Comparison of ENCODE assay signal across 8 mouse cellular contexts in the genomic region with DNA sequence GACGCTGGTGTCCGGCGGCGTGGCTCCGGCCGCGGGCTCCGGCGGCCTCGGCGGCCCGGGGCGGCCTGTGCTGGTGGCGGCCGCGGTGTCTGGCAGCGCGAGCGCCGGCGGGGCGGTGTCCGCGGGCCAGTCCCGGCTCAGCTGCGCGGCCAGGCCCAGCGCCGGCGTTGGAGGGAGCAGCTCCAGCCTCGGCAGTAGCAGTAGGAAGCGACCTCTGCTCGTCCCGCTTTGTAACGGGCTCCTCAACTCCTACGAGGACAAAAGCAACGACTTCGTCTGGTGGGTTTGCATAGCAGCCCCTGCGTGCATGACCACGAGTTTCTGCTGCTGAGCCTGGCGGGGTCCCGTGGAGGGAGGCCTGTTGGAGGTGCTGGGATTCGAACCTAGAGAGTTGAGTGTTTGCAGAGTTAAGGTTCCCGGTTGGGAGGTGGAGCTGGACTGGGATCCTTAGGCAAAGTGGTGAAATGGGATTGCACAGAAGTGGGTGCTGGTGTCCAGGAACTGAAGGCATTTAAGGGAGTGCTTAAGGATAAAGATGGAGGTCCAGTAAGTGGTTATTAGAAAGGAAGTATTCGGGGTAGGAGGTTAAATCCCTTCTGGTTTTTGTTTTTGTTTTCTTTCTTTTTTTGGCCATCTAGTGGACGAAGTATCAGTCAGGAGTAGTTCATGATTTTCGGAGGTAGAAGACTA. TPM values are rescaled to one million over a fixed set of nuclear protein-coding genes. Genes with fewer than 3 reads are reported as not detected.
DNase-seq lines count a peak whose midpoint lies in the region; ATAC-seq and TF ChIP-seq lines count a peak whose summit lies in the region.
"Not testable (repeated sequence)": the region's sequence is repeated elsewhere in the genome, so short reads cannot be mapped to it uniquely, and the experiment has no call there.

No protein-coding gene starts in this region.

- peak overlapping the region; percentile 93 for H3K27ac ChIP-seq in forebrain, embryonic 10.5 days
- H3K27ac ChIP-seq in lung, embryonic 14.5 days (ENCODE audit: low read depth): peak overlapping the region; percentile 65; the same call in 1 of the 2 replicates
- peak overlapping the region; percentile 96 for H3K27ac ChIP-seq in neural tube, embryonic 13.5 days (replicated peaks)

- peak overlapping the region; percentile 81 for H3K9ac ChIP-seq in lung, embryonic 14.5 days
- H3K9ac ChIP-seq in neural tube, embryonic 13.5 days: peak overlapping the region; percentile 83

- H3K27me3 ChIP-seq in E14TG2a.4 (ENCODE audit: insufficient read depth, low read length); forebrain, embryonic 10.5 days (ENCODE audit: poor library complexity, severe bottlenecking); lung, embryonic 14.5 days (ENCODE audit: insufficient read depth, low read length); neural tube, embryonic 13.5 days: not testable (repeated sequence)

- H3K4me1 ChIP-seq in E14TG2a.4 (replicated peaks; ENCODE audit: low read depth, low read length): peaks cover 23% of the 10 kb centered on the region
- peaks cover 21% of the 10 kb centered on the region for H3K4me1 ChIP-seq in forebrain, embryonic 10.5 days
- H3K4me1 ChIP-seq in lung, embryonic 14.5 days (ENCODE audit: insufficient read depth): not testable (repeated sequence)
- H3K4me1 ChIP-seq in neural tube, embryonic 13.5 days (replicated peaks): peaks cover 38% of the 10 kb centered on the region

- DNase-seq in c-Kit-positive CD71-positive TER-119-negative erythroid progenitor cells, embryonic 14.5 days (ENCODE audit: low read depth): peak; percentile 34
- peak; percentile 42 for DNase-seq in forebrain, embryonic 10.5 days (ENCODE audit: extremely low spot score, low spot score)
- peak; percentile 4 for DNase-seq in heart, postnatal 25 days (ENCODE audit: low spot score)
- DNase-seq in kidney, postnatal 25 days: peak; percentile 24 to 43
- peak; percentile 51 for DNase-seq in lung, embryonic 14.5 days
- DNase-seq in thymus, postnatal 0 days (ENCODE audit: low spot score): peak; percentile 35

- peaks cover 14% of the 10 kb centered on the region; the same call in 1 of the 2 replicates for H3K36me3 ChIP-seq in E14TG2a.4 (ENCODE audit: insufficient read depth, low read length)
- not testable (repeated sequence) for H3K36me3 ChIP-seq in forebrain, embryonic 10.5 days (replicated peaks); lung, embryonic 14.5 days (ENCODE audit: insufficient read depth); neural tube, embryonic 13.5 days

- peak overlapping the region; percentile 68 for H3K4me2 ChIP-seq in lung, embryonic 14.5 days
- peak overlapping the region; percentile 75 for H3K4me2 ChIP-seq in neural tube, embryonic 13.5 days

- H3K4me3 ChIP-seq in E14TG2a.4 (replicated peaks; ENCODE audit: low read length): peak overlapping the region; percentile 86
- peak overlapping the region; percentile 81 for H3K4me3 ChIP-seq in forebrain, embryonic 10.5 days
- peak overlapping the region; percentile 69 for H3K4me3 ChIP-seq in lung, embryonic 14.5 days (ENCODE audit: low read depth, low read length)
- peak overlapping the region; percentile 79 for H3K4me3 ChIP-seq in neural tube, embryonic 13.5 days

- WGBS in forebrain, embryonic 10.5 days: under 1% methylated on average over 33 of the region's 47 CpGs
- under 1% methylated on average over 31 of the region's 47 CpGs for WGBS in lung, embryonic 14.5 days
- under 1% methylated on average over 32 of the region's 47 CpGs for WGBS in neural tube, embryonic 13.5 days

- H3K9me3 ChIP-seq in E14TG2a.4 (ENCODE audit: low read length); forebrain, embryonic 10.5 days; lung, embryonic 14.5 days (ENCODE audit: low read depth, low read length); neural tube, embryonic 13.5 days: not testable (repeated sequence)

- ATAC-seq in lung, embryonic 14.5 days (ENCODE audit: insufficient read depth): peak; percentile 76
- peak; percentile 78 for ATAC-seq in neural tube, embryonic 13.5 days (ENCODE audit: low read depth)

- 0 out of 2 replicates have a peak, but pooled peaks have one; percentile 10 for TF ChIP-seq CTCF in E14TG2a.4 (conservative IDR thresholded peaks at IDR 0.05; ENCODE audit: low read length)
- TF ChIP-seq CTCF in lung, embryonic 14.5 days (IDR thresholded peaks at IDR 0.05; ENCODE audit: low read depth): peak; percentile 28

- intact Hi-C loops in heart, postnatal 25 days (cut with DNase I): not testable (repeated sequence)

RNA-seq across cellular contexts. Expression of a gene that starts 0.6 kb away (rescaled TPM):
- 17.2 and 21.5 TPM in 2 replicates for polyA plus RNA-seq in forebrain, embryonic 10.5 days (2016; fragmentation: Nextera tagmentation; extraction: Ambion mirVana)
- 100 to 1,000 TPM; 138 to 148 TPM for total RNA-seq in heart, postnatal 25 days (2021)
- polyA plus RNA-seq in lung, embryonic 14.5 days (2014; fragmentation: Nextera tagmentation; extraction: Ambion mirVana): 125 and 137 TPM in 2 replicates
- 80.2 and 102 TPM in 2 replicates for polyA plus RNA-seq in neural tube, embryonic 13.5 days (2015; fragmentation: Nextera tagmentation; extraction: Ambion mirVana)
- 59.7 and 66.4 TPM in 2 replicates for polyA plus RNA-seq in thymus, postnatal 0 days (2015; fragmentation: Nextera tagmentation; extraction: Ambion mirVana)

Comparison
In these comparisons a context has a peak if more than half of its experiments do, and no peak if none do; other contexts are left out.
1. Peak in every context shown above with its lines: DNase-seq, ATAC-seq, H3K4me3 ChIP-seq and H3K27ac ChIP-seq.